Mouse (Mus musculus) urinary bladder, postnatal 25 days (tissue): ENCODE data around the gene Cav1.

Experiments used
- DNase-seq: peaks from one replicate; pipeline ENCODE4 v3.0.0; 2022; ENCODE audit warnings: low spot score

The Cav1 gene

GRCm38 (mm10) chr6:17317944-17318343 is 11.8 kb downstream of the Cav1 start:
- no peak for DNase-seq

- DNase-seq = no peak
These were observed 15.8 kb downstream of the Cav1 start for GRCm38 (mm10) chr6:17321976-17322375.

DNA sequence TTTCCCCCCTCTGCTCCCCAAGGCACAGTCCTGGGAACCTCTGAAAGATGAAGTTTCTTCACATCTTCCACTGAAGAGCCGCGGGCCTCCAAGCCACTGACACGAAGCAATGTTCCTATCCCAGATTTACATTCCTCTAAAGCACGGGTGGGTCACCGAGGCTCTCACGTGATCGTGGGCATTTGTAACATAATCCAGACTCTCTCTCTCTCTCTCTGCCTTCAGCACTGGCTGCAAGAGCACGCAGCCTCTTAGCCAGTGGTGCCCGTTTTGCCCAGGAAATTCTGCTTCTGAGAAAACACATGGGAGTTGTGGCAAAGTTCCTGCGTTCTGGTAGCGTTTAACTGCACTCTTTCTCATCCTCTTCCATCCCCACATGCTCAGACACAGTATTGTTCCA is 21.1 kb downstream of the Cav1 start:
- DNase-seq = no peak

DNA sequence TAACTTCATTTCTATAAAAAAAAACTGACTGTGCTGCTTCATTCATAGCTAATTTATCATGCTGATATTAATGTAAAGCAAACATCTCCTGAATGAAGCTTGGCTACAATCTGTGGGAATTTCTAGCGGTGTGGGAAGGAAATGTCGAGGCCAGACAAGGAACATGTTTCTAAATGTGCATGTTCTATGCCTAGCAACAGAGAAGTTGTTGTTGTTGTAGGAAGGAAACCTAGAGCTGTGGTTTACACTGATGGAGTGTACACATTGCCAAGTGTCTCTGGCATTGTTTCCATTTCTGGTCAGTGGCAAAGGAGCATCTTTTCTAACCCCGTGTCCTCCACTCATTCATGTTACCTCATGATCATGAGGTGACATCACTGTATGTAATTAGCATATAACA is 23.7 kb downstream of the Cav1 start:
- DNase-seq = no peak

- DNase-seq = no peak
These were observed 31.6 kb downstream of the Cav1 start for GRCm38 (mm10) chr6:17337724-17338123.

DNA sequence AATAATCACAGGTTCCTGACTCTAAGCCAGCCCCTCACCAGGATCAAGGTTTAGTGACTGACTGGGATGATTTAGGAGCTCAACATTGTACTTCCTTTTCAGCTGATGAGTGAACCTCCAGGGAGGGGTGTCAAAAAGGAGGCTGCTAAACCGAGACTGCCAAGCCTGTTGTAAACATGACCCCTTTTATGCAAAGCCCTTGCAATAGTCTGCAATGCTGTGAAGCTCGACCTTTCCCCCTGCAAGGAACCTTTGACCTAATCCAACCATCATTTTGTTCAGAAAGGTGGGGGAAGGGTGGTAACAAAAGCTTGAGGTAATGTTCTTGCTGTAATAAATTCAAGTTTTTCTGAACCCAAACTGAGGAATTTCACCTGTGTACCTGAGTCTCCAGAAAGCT is 34.3 kb downstream of the Cav1 start:
- DNase-seq = no peak

GRCm38 (mm10) chr6:17348011-17348410 is 41.9 kb downstream of the Cav1 start:
- DNase-seq = no peak

GRCm38 (mm10) chr6:17350803-17351202 is 44.7 kb downstream of the Cav1 start:
- DNase-seq = no peak

DNA sequence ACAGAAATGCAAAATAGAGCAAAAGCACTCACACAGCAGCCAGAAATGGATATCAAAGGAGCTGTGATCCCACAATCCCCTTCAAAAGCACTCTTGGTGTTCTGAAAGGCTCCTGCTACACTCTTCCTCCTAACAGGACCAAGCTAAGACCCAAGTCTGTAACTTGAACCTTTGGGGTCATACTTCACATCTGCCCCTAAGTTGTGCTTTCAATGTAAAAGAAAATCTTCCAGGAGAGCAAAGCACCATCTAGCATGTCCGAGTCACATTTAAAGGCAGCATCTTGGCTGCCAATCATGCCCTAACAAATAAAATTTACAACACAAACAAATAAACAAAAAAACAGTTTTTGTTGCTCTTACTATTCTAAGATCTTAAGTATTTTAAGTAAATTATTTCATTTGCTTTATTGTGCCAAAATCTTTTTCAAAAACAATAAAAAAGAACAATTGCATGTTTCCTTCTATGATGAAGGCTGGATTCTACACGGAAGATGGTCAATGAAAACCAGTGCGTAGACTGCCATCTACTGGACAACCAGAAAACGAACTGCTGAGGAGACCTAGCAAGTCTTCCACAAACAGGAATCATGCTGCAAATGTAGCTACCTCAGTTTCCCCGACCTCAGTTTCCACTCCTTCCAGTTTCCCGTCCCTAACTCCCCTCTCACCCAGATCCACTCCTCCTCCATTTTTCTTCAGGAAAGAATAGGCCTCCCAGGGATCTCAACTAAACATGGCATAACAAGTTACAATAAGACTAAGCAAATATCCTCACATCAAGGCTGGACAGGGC is 53.0 kb downstream of the Cav1 start:
- DNase-seq = peak; percentile 25

- no peak for DNase-seq
These were observed 56.6 kb downstream of the Cav1 start for GRCm38 (mm10) chr6:17362771-17363170.

GRCm38 (mm10) chr6:17363446-17364179 is 57.5 kb downstream of the Cav1 start:
- DNase-seq = no peak

DNA sequence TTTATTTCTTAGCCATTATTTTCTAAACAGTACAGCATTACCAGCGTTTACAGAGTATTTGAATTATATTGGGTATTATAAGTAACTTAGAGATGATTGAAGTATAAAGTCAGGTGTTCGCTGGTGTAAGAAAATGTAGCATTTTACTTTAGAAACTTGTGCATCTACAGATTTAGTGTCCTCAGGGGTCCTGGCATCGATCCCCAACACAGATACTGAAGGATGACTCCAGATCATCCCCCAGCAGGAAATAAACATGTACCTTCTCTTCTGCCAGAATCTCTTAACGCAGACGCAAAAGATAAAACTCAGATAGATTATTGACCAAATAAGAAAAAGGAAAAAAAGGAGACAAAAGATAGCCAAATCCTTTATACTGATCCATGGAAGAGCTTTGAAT is 68.2 kb downstream of the Cav1 start:
- DNase-seq = no peak

DNA sequence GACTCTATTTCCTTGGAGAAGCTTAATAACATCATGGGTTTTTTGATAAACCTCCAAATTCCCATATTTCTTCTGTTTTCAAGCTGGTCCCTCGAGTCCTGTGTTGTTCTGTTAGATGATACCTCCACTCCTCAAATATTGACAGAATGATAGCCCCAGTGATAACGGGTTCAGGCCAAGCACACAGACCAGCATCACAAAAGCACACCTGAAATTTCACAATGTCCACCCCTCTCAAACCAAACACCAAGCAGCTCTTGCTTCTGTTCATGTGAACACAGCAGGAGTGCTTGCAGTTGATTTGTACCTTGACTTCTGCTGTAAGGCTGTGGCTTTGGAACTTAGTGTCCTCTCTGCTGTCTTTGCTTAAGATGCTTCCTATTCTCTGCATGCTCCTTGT is 71.2 kb downstream of the Cav1 start:
- no peak for DNase-seq

- no peak for DNase-seq
These were observed 74.0 kb downstream of the Cav1 start for GRCm38 (mm10) chr6:17380102-17380501.

DNA sequence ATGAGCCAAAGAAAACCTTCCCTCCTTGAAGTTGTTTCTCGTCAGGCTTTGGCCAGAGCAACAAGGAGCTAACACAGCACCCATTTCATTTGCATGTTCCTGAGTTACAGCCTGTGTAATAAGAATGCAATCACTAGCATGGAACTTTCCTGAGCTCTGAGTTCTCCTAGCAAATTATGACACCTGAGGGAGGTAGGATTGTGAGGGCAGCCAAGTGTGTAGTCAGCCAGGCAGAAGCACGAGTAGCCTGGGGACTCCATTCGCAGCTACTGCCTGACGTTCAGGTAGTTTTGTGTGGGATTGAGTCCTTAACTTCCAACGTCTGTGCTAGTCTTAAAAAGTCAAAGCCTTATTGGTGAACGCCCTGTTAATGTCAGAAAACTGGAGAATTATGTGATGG is 75.6 kb downstream of the Cav1 start:
- no peak for DNase-seq

DNA sequence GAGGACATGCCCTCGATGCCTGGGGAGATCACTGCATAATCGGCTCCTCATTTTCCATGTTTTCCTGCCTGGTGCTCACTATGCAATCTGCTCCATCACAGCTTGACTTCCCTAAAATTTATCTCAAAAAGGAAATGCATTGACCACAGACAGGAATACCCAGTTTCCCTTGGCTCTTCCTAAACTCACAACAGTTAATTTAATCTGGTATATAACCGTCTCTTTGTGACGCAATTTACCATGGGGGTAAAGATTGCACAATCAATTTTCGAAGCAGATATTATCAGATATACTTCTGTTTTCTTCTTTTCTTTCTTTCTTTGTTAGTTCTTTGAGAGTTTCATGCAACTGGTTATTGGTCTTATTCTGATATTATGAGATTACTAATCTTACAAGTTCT is 79.4 kb downstream of the Cav1 start:
- DNase-seq = no peak

DNA sequence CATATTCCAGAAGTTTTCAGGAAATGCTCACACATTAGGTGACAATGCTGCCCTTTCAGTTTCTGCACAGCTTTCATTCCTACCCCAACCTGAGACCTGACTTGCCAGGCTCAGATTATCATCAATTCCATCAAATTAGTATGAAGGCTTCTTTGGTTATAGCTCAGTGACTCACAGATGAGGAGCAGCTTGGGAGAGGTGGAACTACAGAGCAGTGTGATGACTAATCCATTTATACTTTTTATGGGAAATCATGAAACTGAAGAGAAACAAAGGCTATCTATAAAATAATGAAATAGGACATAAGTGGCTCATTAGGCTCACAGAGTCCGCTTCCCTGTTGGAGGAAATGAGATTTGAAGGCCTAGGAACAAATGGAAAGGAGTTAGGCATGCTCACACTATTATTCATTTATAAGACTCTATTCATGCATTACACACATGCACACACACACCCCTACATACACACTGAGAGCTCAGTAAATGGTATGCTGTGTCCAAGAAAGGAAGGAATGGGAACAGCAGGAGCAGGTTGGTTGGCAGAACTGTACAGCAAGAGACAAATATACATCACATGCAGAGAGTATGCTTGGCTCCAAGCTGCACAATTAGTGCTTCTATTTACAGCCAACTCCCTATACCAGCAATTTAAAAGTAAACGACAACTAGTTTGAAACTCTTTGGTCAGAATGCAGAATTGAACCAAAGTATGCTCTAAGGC is 82.0 kb downstream of the Cav1 start:
- no peak for DNase-seq
